Mouse (Mus musculus): ENCODE measurements at regions not wholly inside any gene's neighbourhood (a gene's known extent, or its start where the extent isn't known, plus 50 kb on each side); places are given as distances from the start of the nearest gene placed in this dataset.
"Not testable (repeated sequence)": the region's sequence is repeated elsewhere in the genome, so short reads cannot be mapped to it uniquely, and the experiment has no call there.

GRCm38 (mm10) chr15:11479166-11479944, 79.9 kb upstream of the Tars start:
- DNase-seq (ENCODE audit: low spot score in 2 of 2), result peak; percentile 17 to 47

- no peak for DNase-seq (ENCODE audit: low spot score in 2 of 2)
Measured at GRCm38 (mm10) chr15:11476248-11476647, 76.8 kb upstream of the Tars start.

GRCm38 (mm10) chr15:11463341-11463740, 63.9 kb upstream of the Tars start:
- DNase-seq (ENCODE audit: low spot score in 2 of 2), result no peak

GRCm38 (mm10) chr15:11461575-11461974, 62.1 kb upstream of the Tars start:
- not testable (repeated sequence) for DNase-seq (ENCODE audit: low spot score in 2 of 2)

GRCm38 (mm10) chr15:11459306-11459705, 59.8 kb upstream of the Tars start:
- no peak for DNase-seq (ENCODE audit: low spot score in 2 of 2)

- DNase-seq (ENCODE audit: low spot score in 2 of 2), result no peak
Measured at GRCm38 (mm10) chr15:11457278-11457677, 57.8 kb upstream of the Tars start.

- DNase-seq (ENCODE audit: low spot score in 2 of 2), result no peak
Measured at GRCm38 (mm10) chr15:11455982-11456381, 56.5 kb upstream of the Tars start.

- no peak for DNase-seq (ENCODE audit: low spot score in 2 of 2)
Measured at GRCm38 (mm10) chr15:11455366-11455785, 55.9 kb upstream of the Tars start.

GRCm38 (mm10) chr15:11453997-11454396, 54.5 kb upstream of the Tars start:
- DNase-seq (ENCODE audit: low spot score in 2 of 2), result no peak

- no peak for DNase-seq (ENCODE audit: low spot score in 2 of 2)
Measured at GRCm38 (mm10) chr15:11451635-11452034, 52.2 kb upstream of the Tars start.
